Mouse (Mus musculus) CD8-positive naive resting alpha-beta T cell, adult 57 days (primary cell): ENCODE results near the gene Olfr895. TPM values are rescaled to one million over a fixed set of nuclear protein-coding genes. Genes with fewer than 3 reads are reported as not detected.

Experiments
- total RNA-seq: library from RNA; stranded (reverse); gene quantifications from one replicate; pipeline ENCODE4 v1.2.4, GENCODE M21; 2023

Olfr895 gene
- total RNA-seq = not detected

DNA sequence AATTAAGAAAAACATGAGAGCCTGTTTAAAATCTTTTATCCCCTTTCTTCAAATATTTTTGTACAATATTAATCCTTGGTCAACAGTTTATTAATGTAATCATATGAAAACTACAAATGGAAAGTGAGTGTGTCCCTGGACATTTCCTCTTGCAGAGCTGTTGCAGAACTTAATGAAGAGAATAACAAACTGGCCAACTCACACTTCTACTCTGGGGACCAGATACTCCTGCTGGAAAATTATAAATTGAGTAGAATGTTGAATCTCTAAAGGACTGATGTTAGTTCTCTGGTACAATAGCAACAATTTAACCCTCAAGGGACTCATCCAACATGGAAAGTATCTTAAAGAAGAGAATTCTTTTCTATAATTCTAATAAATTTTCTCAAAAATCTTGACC, at the start of gene Olfr895:
Gene Olfr895 (plus strand): TSS at position 301 of the 400 bp plus-strand sequence.

GRCm38 (mm10) chr9:38252474-38252873, 15.2 kb upstream of the Olfr895 start, which contains the start of gene Olfr143:
Gene Olfr143, plus strand, starts transcription at chr9:38252774.

GRCm38 (mm10) chr9:38290807-38291206, 23.2 kb downstream of the Olfr895 start, which contains the start of gene Olfr896-ps1:
Gene Olfr896-ps1, plus strand, starts transcription at chr9:38291107.

Other genes starting within 250 kb of the Olfr895 start
- gene Olfr883, start 242.0 kb upstream of the Olfr895 start, total RNA-seq = not detected
- gene Olfr884, start 221.3 kb upstream of the Olfr895 start, total RNA-seq = not detected
- gene Olfr885, start 206.5 kb upstream of the Olfr895 start, total RNA-seq = not detected
- gene Olfr887, start 183.8 kb upstream of the Olfr895 start, total RNA-seq = not detected
- gene Olfr888, start 159.7 kb upstream of the Olfr895 start, total RNA-seq = not detected
- not detected for gene Olfr889, start 152.7 kb upstream of the Olfr895 start, total RNA-seq
- gene Olfr890, start 125.3 kb upstream of the Olfr895 start, total RNA-seq = not detected
- not detected for gene Olfr891, start 87.0 kb upstream of the Olfr895 start, total RNA-seq
- not detected for gene Olfr893, start 59.5 kb upstream of the Olfr895 start, total RNA-seq
- gene Olfr894, start 49.8 kb upstream of the Olfr895 start, total RNA-seq = not detected
- gene Olfr143, start 15.1 kb upstream of the Olfr895 start, total RNA-seq = not detected
- gene Olfr896-ps1, start 23.3 kb downstream of the Olfr895 start, total RNA-seq = not detected
- gene Olfr25, start 61.2 kb downstream of the Olfr895 start, total RNA-seq = not detected
- gene Olfr898, start 80.6 kb downstream of the Olfr895 start, total RNA-seq = not detected
- not detected for gene Olfr250, start 99.0 kb downstream of the Olfr895 start, total RNA-seq
- not detected for gene Olfr251, start 109.2 kb downstream of the Olfr895 start, total RNA-seq
- gene Olfr147, start 133.8 kb downstream of the Olfr895 start, total RNA-seq = not detected
- gene Olfr901, start 161.6 kb downstream of the Olfr895 start, total RNA-seq = not detected
- not detected for gene Olfr902, start 179.8 kb downstream of the Olfr895 start, total RNA-seq
- gene Olfr904, start 195.3 kb downstream of the Olfr895 start, total RNA-seq = not detected
- gene Olfr905, start 203.3 kb downstream of the Olfr895 start, total RNA-seq = 0.12 TPM
- gene Olfr906, start 219.2 kb downstream of the Olfr895 start, total RNA-seq = not detected
- gene Olfr907, start 227.9 kb downstream of the Olfr895 start, total RNA-seq = not detected